Mouse (Mus musculus): ENCODE data around the gene Ankrd12. TPM values are rescaled to one million over a fixed set of nuclear protein-coding genes. Genes with fewer than 3 reads are reported as not detected.

Ankrd12 gene
- total RNA-seq, 2 experiments from 2014 or later: 25.2 to 32.1 TPM

DNA sequence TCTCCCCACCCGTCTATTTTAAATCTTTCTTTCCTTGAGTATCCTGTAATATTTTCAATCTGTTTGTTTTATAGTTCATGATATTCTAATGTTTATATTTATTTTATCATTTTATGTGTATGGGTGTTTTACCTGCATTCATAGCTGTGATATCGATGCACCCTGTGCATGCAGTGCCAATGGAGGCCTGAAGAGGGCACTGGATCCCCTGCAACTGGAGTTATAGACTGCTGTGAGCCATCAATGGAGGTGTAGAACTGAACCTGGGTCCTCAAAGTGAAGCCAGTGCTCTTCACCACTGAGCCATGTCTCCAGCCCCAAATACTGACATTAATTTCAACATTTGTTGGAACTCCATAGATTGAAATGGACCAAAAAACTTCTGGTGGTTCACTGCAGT, 143.1 kb downstream of the Ankrd12 start:
- DNase-seq (ENCODE audit: low spot score in 2 of 2): no peak

DNA sequence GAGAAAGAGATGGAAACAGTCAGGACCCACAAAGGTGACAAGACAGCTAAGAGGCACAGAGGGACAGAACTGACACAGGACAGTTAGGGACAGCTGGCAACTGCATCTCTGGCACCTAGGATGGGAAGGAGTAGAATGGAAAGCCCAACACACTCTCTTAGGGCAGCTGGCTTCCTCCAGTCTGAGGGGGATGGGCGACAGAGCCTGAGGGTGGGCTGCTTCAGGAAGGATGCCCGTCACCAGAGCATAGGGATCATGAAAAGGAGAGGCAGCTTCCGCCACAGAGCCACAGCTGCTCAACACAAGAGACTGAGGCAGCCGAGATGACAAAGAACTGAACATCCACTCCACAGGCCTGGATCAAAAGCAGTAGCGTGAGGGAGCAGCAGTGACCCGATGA, 145.4 kb downstream of the Ankrd12 start:
- no peak for DNase-seq (ENCODE audit: low spot score in 2 of 2)

DNA sequence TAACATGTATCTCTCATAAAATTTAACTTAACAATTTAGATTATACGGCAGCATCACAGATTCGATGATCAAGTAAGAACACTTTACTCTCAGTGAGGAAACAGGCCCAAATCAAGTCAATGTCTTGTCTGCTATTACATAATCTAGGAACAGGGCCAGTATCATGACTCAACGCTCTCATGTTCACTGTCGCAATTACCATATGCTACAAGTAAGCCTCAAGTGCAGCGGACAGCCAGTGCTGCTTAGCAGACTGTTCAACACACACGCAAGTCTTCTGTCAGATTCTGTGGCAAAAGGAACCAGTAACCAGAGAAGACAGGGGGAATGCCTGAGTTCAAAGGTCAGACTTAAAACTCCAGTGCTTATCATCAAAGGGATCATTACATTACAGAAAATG, 145.9 kb downstream of the Ankrd12 start:
- peak in 1 of 2 experiments; percentile 45 for DNase-seq (ENCODE audit: low spot score in 2 of 2)

DNA sequence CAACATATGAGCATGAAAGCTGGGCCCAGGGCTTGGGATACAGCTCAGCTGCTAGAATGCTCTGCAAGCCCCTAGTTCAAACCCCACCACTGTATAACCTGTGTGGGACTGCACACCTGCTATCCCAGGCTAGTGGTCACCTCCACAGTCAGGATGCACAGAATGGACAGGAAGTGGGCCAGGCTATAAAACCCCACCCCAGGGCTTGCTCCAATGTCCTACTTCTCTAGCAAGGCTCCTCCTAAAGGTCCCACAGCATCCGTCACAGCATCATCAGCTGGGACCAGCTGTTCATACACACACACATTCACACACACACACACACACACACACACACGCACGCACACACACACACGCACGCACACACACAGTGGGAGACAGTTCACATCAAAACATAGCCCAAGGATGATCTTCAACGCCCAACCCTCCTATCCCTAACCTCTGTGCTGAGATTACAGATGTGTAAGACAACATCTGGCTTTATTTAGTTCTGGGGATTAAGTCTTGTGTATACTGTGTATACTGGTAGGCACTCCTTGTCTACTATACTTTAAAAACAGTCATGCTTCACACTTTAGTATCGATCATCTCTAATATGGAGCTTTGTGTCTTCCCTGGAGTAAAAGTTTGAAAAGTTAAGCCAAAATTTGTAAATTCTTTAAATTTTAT, 146.6 kb downstream of the Ankrd12 start:
- no peak for DNase-seq (ENCODE audit: low spot score in 2 of 2)

DNA sequence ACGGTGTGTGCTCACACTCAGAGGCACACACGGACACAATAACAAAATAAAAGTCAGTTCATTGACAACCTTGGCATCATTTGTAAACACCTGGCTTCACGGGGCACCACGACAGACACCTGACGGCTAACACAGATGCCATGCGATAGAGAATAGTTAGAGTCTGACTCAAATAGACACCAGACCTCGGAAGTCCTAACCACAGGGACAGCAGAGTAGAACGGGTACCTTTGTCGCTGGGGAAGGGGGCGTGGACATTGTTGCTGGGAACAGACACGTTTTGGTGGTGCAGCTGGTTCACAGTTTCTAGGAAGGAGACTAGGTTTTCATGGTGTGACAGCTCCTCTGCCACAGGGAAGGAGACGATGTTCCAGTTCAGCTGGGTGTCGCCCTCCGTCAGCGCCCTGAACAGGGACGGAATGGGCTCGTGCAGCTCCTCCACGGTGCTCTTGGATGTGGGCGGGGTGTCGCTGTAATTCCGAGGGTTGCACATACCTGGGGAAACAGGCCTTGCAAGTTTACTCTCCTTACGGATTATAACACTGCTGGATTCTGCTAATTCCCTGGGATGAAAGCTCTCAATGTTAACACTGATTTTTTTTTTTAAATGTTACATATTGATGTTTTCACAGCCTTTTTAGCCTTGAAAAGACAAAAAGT, 147.4 kb downstream of the Ankrd12 start:
- DNase-seq (ENCODE audit: low spot score in 2 of 2): no peak

DNA sequence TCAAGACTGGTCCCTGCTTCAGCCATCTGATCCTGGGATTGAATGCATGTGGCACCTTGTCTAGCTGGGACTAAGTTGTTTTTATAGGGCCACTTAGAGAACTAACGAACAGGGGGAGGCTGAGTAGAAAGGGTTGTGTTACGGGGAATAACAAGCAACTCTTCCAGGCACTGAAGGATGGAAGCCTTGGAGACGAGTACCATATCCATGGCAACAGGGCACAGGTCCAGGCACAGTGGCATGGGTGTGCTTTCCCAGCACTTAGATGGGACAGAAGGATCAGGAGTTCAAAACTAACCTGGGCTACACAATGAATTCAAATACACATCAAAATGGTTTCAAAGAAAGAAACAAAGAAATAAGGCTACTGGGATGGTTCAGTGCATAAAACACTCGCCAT, 149.8 kb downstream of the Ankrd12 start:
- no peak for DNase-seq (ENCODE audit: low spot score in 2 of 2)

DNA sequence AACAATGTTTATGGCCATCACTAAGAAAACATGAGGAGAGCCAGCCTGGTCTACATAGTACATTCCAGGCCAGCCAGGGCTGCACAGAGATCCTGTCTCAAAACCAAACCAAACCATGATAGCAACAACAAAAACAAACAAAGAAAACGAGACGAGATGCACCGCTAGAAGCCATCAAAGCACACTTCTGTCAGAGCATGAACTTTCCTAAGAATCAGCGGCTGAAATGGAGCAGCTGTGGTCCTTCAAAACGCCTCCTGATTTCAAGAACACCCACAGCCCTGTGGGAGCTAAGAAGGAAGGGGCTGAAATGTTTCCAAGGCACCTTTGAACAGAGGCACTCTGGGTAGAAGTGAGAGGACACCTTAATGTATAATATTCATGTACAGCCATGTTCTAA, 152.7 kb downstream of the Ankrd12 start:
- no peak for DNase-seq (ENCODE audit: low spot score in 2 of 2)

DNA sequence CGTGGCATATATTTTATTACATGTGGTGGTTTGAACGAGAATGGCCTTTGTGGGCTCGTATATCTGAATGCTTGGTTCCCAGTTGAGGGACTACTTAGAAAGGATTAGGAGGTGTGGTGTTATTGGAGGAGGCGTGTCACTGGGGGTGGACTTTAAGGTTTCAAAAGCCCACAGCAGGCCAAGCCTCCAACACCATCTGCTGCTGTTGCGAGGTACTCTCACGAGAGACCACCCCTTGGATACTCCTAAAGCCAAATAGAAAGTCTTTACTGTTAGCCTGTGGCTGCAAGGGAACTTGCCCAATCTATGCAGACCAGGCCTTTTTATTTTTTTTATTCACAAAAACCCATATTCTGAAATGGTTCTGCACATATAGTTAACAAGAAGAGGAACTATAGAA, 154.9 kb downstream of the Ankrd12 start:
- DNase-seq (ENCODE audit: low spot score in 2 of 2): no peak

DNA sequence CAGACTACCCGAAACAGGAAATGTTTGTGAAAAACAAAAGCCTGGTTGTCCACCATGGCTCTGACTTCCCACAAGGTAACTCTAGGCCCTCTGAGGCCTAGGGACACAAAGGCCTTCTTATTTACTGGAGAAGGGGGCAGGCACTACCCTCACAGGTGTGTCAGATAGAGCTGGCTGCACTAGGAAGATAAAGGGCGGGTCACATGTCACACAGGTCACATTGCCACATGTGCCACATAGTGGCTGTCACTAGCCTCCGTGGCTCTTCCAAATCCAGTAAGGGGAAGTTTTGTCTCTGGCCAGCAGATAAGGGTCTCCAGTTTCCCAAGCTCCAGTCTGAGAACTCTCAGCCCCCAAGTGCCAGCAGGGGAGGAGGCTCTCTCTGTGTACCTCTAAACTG, 157.7 kb downstream of the Ankrd12 start:
- no peak for DNase-seq (ENCODE audit: low spot score in 2 of 2)

DNA sequence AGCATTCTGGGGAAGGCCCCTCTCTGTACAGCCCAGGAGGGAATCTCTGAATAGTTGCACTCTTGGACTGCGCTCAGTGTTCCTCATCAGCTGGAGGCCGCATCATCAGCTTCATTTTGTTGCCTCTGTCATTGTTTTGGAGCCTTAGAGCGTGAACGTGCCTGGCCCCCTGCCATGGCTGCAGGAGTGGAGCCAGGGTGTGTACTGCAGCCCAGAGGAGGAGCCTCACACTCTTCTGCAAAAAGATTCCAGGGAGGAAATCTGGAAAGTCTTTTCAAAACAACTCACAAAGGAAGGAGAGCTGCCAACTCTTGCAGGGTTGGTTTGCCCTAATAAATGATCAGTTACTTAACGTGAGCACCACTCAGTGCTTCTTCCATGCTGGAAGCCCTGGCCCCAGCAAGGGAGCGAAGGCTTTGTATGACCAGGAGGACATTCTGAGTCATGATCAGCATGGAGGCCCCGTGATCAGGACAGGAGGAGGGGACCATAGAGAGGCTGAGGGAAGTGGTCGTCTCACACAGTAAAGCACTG, 160.7 kb downstream of the Ankrd12 start:
- DNase-seq (ENCODE audit: low spot score in 2 of 2): peak; percentile 31 to 64

Other genes with a start within 250 kb of the Ankrd12 start
- 10 to 100 TPM; 46.3 to 66.8 TPM for gene Ralbp1, start 191.3 kb downstream of the Ankrd12 start, total RNA-seq (2021)
- gene Twsg1, start 125.9 kb downstream of the Ankrd12 start, total RNA-seq (2021): 10 to 100 TPM; 90.4 to 99.9 TPM
- gene Ndufv2, start 24.5 kb upstream of the Ankrd12 start, total RNA-seq (2021): 100 to 1,000 TPM; 362 to 532 TPM
- 10 to 100 TPM; 34.0 to 36.6 TPM for gene Washc1, start 34.5 kb upstream of the Ankrd12 start, total RNA-seq (2021)
- 1 to 10 TPM; 3.7 to 4.2 TPM for gene Ddx11, start 46.4 kb upstream of the Ankrd12 start, total RNA-seq (2021)

Measured in adrenal gland, adult 18-20 months (tissue).